Mouse (Mus musculus): ENCODE results near the gene Epn2.
"Not testable (repeated sequence)": the region's sequence is repeated elsewhere in the genome, so short reads cannot be mapped to it uniquely, and the experiment has no call there.

The Epn2 gene

GRCm38 (mm10) chr11:61592061-61592460, 12.6 kb upstream of the Epn2 start:
- DNase-seq (ENCODE audit: low spot score in 2 of 2): no peak

GRCm38 (mm10) chr11:61590516-61591213, 11.2 kb upstream of the Epn2 start:
- DNase-seq (ENCODE audit: low spot score in 2 of 2): no peak

DNA sequence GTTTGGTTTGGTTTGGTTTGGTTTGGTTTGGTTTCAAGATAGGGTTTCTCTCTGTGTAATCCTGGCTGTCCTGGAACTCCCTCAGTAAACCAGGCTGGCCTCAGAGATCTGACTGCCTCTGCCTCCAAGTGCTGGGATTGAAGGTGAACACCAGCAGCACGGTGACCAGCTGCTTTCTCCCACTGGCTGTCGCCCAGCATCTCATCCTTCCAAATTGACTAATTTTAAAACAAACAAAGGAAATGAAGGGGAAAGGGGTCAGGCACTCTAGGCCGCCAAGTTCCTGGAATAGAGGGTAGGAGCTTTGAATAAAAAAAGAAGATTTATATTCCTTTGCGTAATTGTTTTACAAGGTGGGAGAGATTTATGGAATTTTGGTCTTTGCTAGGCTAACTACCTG, 5.9 kb upstream of the Epn2 start:
- DNase-seq (ENCODE audit: low spot score in 2 of 2): no peak

DNA sequence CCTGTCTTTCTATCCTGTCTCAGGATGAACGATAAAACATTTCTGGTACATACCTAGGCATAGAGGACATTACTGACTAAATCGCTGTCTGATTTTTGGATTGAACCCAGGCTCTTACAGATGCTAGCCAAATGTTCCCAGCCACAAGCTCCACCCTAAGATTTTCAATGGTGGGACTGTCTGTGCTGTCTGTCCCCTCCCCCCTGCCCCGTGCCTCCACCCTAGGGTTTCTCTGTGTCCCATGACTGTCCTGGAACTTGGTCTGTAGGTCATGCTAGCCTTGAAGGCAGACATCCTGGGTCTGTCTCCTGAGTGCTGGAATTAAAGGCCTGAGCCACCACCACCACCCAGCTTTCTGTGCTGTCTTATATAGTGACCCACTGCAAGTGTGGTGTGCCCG, 5.3 kb upstream of the Epn2 start:
- no peak for DNase-seq (ENCODE audit: low spot score in 2 of 2)

DNA sequence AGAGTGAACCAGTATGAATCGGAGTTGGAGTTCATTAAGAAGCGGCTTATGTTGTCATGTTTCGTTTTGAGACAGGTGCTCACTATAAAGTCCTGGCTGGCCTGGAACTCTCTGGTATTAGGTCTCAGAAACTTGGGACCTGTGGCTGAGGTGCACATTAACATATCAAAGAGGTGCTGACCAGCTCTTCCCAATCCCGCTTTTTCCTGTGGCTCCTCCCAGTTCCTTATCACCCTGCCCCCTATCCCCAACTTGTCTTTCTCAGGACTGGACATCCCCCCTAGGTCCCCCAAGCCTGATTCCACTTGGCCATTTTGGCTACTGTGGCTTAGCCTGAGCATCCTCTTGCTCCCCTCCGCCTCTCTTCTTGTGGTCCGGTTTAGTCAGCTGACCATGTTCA, 4.6 kb upstream of the Epn2 start:
- no peak for DNase-seq (ENCODE audit: low spot score in 2 of 2)

DNA sequence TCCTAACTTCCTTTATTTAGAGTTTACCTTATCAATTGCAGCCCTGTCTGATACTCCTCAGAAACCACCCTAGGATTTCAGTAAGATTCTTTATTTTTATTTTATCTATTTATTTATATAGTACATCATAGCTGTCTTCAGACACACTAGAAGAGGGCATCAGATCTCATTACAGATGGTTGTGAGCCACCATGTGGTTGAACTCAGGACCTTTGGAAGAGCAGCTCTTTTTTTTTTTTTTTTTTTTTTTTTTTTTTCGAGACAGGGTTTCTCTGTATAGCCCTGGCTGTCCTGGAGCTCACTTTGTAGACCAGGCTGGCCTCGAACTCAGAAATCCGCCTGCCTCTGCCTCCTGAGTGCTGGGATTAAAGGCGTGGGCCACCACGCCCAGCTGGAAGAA, 3.3 kb upstream of the Epn2 start:
- not testable (repeated sequence) for DNase-seq (ENCODE audit: low spot score in 2 of 2)

- no peak for DNase-seq (ENCODE audit: low spot score in 2 of 2)
These were observed 443 bp upstream of the Epn2 start for GRCm38 (mm10) chr11:61579878-61580381.

DNA sequence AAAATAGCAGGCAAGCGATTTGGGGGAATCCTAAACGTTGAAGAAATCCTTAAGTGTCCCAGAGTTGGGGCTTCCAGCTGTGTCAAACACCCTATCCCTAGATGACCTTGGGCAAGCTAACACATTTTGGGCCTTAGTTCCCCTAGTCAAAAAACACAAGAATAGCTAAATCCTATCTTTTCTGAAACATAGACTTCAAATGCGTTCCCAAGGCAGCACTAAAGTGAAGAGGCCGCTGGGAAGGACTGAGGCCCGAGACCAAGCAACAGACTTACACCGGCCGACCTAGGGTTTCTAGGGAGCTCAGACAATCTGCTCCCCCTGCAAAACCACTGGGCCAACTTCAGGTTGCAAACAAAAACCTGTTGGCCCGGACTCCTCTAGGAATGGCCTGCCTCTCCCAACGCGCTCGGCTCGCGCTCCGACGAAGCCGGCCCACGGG, 925 bp downstream of the Epn2 start:
- DNase-seq (ENCODE audit: low spot score in 2 of 2): no peak

DNA sequence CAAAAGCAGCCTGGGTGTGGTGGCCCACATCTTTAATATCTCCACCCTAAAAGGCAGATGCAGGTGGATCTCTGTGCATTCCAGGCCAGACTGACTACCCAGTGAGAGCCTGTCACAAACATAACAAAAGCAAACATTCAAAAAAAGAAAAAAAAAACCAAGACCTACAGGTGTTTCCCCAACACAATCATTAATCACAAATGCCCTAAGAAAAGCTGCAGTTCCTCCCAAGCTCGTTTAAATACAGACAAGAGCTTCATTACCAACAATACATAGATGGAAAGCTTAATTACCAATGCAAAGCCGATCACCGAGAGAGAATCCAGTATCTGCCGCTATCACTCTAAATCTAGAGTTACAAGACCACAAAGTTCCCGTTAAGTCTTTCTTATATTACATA, 1.5 kb downstream of the Epn2 start:
- DNase-seq (ENCODE audit: low spot score in 2 of 2): no peak

GRCm38 (mm10) chr11:61577349-61577748, 2.1 kb downstream of the Epn2 start:
- no peak for DNase-seq (ENCODE audit: low spot score in 2 of 2)

- DNase-seq (ENCODE audit: low spot score in 2 of 2): no peak
These were observed 6.2 kb downstream of the Epn2 start for GRCm38 (mm10) chr11:61573266-61573665.

DNA sequence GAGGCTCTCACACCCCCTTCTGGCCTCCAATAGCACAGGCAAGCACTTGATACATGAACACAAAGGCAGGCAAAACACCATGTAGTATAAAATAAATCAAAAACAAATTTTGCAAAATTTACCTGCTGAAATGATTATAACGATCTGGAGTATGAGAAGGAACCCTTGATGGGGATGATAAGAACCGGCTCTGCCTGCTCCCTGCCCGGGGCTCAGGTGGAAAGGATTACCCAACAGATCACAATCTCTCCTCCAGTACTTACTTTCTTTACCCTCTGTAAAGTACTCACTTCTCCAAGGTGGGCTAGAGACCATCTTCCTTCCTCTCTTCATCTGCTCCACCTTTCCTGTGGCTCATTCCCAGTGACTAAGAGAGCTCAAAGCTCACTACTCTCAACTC, 8.3 kb downstream of the Epn2 start:
- DNase-seq (ENCODE audit: low spot score in 2 of 2): no peak

GRCm38 (mm10) chr11:61569671-61570070, 9.8 kb downstream of the Epn2 start:
- DNase-seq (ENCODE audit: low spot score in 2 of 2): no peak

DNA sequence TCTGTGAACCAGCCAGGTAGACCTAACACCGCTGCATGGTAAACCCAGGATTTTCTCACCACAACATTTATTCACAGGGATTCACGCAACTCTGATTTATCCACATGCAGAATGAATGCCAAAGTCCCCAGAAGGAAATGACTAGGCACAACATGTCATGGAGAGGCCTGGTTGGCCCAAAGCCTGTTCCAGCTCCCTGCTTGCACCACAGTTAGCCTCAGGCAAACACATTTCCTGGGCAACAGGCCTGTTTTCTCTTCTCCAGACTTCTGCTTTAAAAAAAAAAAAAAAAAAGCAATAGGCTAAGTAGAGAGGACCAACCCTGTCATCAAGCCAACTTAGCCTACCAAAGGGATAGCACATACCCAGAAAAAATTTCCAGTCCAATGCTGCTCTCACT, 14.9 kb downstream of the Epn2 start:
- no peak for DNase-seq (ENCODE audit: low spot score in 2 of 2)

GRCm38 (mm10) chr11:61563939-61564338, 15.5 kb downstream of the Epn2 start:
- no peak for DNase-seq (ENCODE audit: low spot score in 2 of 2)

DNA sequence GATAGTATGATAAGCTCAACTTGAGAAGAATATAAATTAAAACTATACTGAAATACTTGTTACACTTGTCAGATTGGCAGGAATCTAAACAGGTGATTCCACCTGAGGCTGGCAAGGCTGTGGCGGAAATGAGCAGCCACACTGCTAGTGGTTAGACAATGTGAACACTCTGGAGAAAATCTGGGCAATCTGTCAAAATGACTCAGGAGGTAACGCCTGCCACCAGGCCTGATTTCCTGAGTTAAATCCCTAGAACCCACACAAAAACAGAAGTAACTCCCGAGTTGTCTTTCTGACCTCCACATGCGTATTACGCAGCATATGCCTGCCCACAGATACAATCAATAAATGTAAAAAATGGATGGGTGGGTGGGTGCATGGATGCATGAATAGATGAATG, 17.1 kb downstream of the Epn2 start:
- no peak for DNase-seq (ENCODE audit: low spot score in 2 of 2)

- no peak for DNase-seq (ENCODE audit: low spot score in 2 of 2)
These were observed 19.9 kb downstream of the Epn2 start for GRCm38 (mm10) chr11:61559572-61559971.

DNA sequence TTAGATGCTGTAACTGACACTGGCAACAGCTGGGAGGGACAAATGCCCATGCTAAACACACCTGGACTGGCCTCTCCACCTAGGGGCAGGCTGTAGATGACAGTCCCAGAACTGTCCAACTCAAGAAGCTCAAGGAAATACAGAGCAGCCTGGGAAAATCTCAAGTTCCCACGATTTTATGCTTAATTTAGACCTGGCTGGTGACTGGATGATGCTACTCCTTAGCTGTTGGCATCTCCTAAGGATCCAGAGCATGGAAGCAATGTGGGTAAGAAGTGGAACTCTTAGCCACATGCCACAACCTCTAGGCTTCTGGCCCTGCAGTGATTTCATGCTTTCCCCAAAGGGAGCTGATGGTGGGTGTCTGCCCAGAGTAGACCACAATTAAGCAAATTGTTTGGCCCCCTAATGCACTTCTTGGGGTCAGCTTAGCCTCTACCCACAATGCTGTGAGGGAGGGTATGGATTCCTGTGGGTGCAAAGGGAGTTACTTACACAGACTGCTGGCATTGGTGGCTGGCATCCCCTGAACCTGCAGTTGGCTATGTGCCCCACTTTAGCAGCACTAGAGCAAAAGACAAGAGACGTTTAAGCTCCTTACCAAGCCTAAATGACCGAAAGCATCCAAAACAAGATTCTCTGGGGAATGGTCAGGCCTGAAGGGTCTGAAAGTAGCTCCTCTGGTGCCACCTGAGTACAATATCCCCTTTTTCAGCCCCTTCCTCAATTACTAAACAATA, 26.3 kb downstream of the Epn2 start:
- DNase-seq (ENCODE audit: low spot score in 2 of 2): no peak

DNA sequence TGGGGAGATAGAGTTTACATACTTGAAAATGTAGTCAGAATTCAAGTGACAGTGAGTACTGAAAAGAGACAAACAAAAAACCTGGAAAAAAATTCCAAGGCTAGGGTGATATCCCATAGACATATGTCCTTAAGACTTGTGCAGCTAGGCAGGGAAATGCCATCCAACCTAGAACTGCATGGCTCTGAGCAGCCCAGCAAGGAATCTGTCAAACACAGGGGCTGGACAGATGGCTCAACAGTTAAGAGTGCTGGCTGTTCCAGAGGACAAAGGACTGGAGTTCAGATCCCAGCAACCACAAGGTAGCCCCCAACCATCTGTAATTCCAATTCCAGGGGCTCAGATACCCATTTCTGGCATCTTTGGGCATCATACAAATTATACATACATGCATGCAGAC, 28.9 kb downstream of the Epn2 start:
- no peak for DNase-seq (ENCODE audit: low spot score in 2 of 2)

- DNase-seq (ENCODE audit: low spot score in 2 of 2): no peak
These were observed 31.8 kb downstream of the Epn2 start for GRCm38 (mm10) chr11:61547710-61548109.

DNA sequence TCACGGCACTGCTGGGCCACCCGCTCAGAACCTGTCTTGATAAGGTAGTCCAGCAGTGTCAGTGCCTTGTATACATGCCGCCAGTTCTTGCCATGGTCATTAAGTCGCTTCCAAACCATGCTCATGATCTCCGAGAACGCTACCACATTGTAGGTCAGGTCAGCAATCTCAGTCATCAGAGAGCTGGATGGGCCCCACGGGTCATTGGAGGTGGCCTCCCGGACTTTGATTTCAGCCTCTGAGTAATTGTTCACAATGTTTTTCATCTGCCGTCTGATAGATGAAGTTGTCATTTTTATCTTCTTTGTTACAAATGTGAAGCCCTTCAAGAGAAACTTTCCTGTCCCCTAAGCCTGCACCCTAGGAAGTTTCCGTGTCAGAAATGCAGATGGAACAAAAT, 33.0 kb downstream of the Epn2 start:
- no peak for DNase-seq (ENCODE audit: low spot score in 2 of 2)

- DNase-seq (ENCODE audit: low spot score in 2 of 2): no peak
These were observed 33.9 kb downstream of the Epn2 start for GRCm38 (mm10) chr11:61545586-61545985.

GRCm38 (mm10) chr11:61541106-61541505, 38.4 kb downstream of the Epn2 start:
- DNase-seq (ENCODE audit: low spot score in 2 of 2): no peak

All from spleen, postnatal 14 days (tissue).